Mouse (Mus musculus) midbrain, embryonic 14.5 days (tissue): ENCODE results near the gene Cbx7. TPM values are rescaled to one million over a fixed set of nuclear protein-coding genes. Genes with fewer than 3 reads are reported as not detected.

ENCODE experiments used
- ATAC-seq: fragments of 200-750 bp; cut with Nextera tagmentation; 2 replicates; pipeline ENCODE4 v1.8.0; 2017; ENCODE audit warnings: moderate number of reproducible peaks, moderate library complexity; ENCODE audit not compliant: low FRiP score, low TSS enrichment
- DNase-seq: peaks from one replicate; pipeline ENCODE4 v3.0.0-alpha.2; 2015
- H3K27ac ChIP-seq: fragments of 300-500 bp; sonication (generic); replicated peaks from 2 replicates; pipeline ENCODE4 v1.5.1; 2014; ENCODE audit warnings: mild to moderate bottlenecking, low read depth, low read length, moderate library complexity
- H3K27me3 ChIP-seq: fragments of 300-500 bp; sonication (generic); 2 replicates; pipeline ENCODE4 v1.6.1; 2014; ENCODE audit warnings: low read length, control low read depth, mixed read lengths; ENCODE audit not compliant: control insufficient read depth, insufficient read depth
- H3K36me3 ChIP-seq: fragments of 300-500 bp; sonication (generic); 2 replicates; pipeline ENCODE4 v1.6.1; 2014; ENCODE audit warnings: low read length, control low read depth; ENCODE audit not compliant: control insufficient read depth, insufficient read depth
- H3K4me1 ChIP-seq: fragments of 300-500 bp; sonication (generic); 2 replicates; pipeline ENCODE4 v1.6.1; 2014; ENCODE audit warnings: mild to moderate bottlenecking, antibody characterized with exemption, low read length, control low read depth; ENCODE audit not compliant: control insufficient read depth, insufficient read depth
- H3K4me2 ChIP-seq: fragments of 300-500 bp; sonication (generic); 2 replicates; pipeline ENCODE4 v1.6.1; 2014; ENCODE audit warnings: mild to moderate bottlenecking, low read length, moderate library complexity
- H3K4me3 ChIP-seq: fragments of 300-500 bp; sonication (generic); replicated peaks from 2 replicates; pipeline ENCODE4 v1.5.1; 2014; ENCODE audit warnings: low read depth, low read length
- H3K9ac ChIP-seq: fragments of 300-500 bp; sonication (generic); replicated peaks from 2 replicates; pipeline ENCODE4 v1.6.1; 2014; ENCODE audit warnings: mild to moderate bottlenecking, low read length, moderate library complexity
- H3K9me3 ChIP-seq: fragments of 300-500 bp; sonication (generic); 2 replicates; pipeline ENCODE4 v1.6.1; 2016; ENCODE audit warnings: low read length, control low read depth, mixed read lengths; ENCODE audit not compliant: control insufficient read depth
- WGBS: fragments of 180-500 bp; shearing (Covaris S2); extraction: QIAGEN DNeasy Blood & Tissue Kit; methylation state at CpG from one replicate; pipeline ENCODE4 v1.1.7; 2014; 5-methylcytosine and 5-hydroxymethylcytosine counted together
- polyA plus RNA-seq: library from polyadenylated mRNA; unstranded; fragments of >200 nt; fragmentation: Nextera tagmentation; extraction: Ambion mirVana; gene quantifications from 2 replicates; pipeline ENCODE4 v1.2.1, GENCODE M21; 2014

The Cbx7 gene
- polyA plus RNA-seq, 1 experiment from 2014 or later = 4.4 TPM

GRCm38 (mm10) chr15:79986182-79986581 is 15.3 kb upstream of the Cbx7 start:
- no peaks in the 10 kb centered on the region for H3K36me3 ChIP-seq
- H3K4me2 ChIP-seq = no peak overlapping the region
- no peak overlapping the region for H3K27ac ChIP-seq
- WGBS = 79% methylated on average over 8 of the region's 8 CpGs
- H3K4me3 ChIP-seq = no peak overlapping the region
- no peaks in the 10 kb centered on the region for H3K27me3 ChIP-seq
- no peak overlapping the region for H3K9ac ChIP-seq
- no peaks in the 10 kb centered on the region for H3K9me3 ChIP-seq
- ATAC-seq = no peak
- no peaks in the 10 kb centered on the region for H3K4me1 ChIP-seq
- no peak for DNase-seq

DNA sequence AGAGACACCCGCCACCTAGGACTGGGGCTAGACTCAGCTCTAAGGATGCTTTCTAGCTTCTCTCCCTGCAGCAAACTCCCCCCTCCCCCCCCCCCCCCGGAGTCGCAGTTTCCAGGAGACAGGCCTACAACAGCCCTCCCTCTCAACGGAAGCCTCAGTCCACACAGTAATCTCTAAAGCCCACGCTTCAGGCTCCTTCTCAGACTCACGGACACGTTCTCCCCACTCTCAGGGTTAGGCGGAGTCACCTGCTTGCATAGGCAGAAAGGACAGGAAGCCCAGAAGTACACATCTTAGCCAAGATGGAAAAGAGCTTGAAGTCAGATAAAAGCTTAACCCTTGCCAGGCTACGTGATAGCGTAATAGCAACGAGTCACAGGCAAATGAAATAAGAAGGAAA is 14.6 kb upstream of the Cbx7 start:
- Histone ChIP-seq H3K36me3 (no peaks in the 10 kb centered on the region), H3K27ac (no peak overlapping the region), H3K9ac (no peak overlapping the region), H3K4me2 (no peak overlapping the region), H3K4me1 (no peaks in the 10 kb centered on the region), H3K4me3 (no peak overlapping the region), H3K27me3 (no peaks in the 10 kb centered on the region), H3K9me3 (no peaks in the 10 kb centered on the region)
- DNase-seq (no peak), ATAC-seq (no peak)
- 64% methylated on average over 11 of the region's 11 CpGs for WGBS

DNA sequence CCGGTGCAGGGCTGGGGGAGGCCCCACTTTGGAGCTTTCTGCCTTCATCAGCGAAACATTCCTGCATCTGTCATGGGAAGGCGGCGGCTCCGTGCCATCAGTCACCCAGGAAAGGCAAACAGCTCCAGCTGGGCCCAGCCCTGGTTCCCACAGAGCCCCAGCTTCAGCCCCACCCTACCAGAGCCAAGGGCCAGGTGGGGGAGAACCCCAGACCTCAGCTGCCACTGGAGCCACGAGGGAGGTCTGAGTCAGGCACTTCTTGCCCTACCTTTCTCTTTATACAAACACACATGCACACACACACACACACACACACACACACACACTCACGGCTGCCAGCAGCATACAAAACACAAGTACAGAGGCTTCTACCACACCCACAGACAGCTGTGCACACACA is 13.2 kb upstream of the Cbx7 start:
- no peak overlapping the region for H3K9ac ChIP-seq
- DNase-seq (no peak), ATAC-seq (no peak)
- H3K4me1 ChIP-seq = no peaks in the 10 kb centered on the region
- H3K4me3 ChIP-seq = no peak overlapping the region
- no peak overlapping the region for H3K27ac ChIP-seq
- H3K4me2 ChIP-seq = no peak overlapping the region
- WGBS = 67% methylated on average over 7 of the region's 7 CpGs
- no peaks in the 10 kb centered on the region for H3K9me3 ChIP-seq
- H3K36me3 ChIP-seq = no peaks in the 10 kb centered on the region
- no peaks in the 10 kb centered on the region for H3K27me3 ChIP-seq

GRCm38 (mm10) chr15:79980716-79981115 is 9.8 kb upstream of the Cbx7 start:
- 89% methylated on average over 11 of the region's 11 CpGs for WGBS
- H3K36me3 ChIP-seq = no peaks in the 10 kb centered on the region
- no peaks in the 10 kb centered on the region for H3K4me1 ChIP-seq
- DNase-seq = no peak
- H3K27me3 ChIP-seq = no peaks in the 10 kb centered on the region
- no peak overlapping the region for H3K4me3 ChIP-seq
- no peaks in the 10 kb centered on the region for H3K9me3 ChIP-seq
- H3K27ac ChIP-seq = no peak overlapping the region
- H3K9ac ChIP-seq = no peak overlapping the region
- no peak for ATAC-seq
- H3K4me2 ChIP-seq = no peak overlapping the region

DNA sequence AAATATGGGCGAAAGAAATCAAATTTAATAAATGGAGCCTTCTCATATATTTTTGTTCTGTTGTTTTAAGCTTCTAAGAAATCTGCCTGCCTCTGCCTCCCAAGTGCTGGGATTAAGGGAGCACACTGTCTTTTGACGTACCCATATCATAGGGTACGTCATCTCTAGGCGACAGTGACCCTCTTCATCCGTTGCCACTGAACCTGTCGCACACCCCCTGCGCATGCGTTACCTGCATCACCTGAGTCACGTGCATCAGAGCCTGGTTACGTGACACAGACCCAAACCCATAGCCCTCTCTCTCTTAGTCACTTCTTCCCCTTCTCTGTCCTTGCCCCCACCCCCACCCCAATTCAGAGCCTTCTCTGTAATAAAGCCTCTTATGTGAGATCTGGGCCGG is 1.3 kb upstream of the Cbx7 start:
- Histone ChIP-seq H3K27ac (no peak overlapping the region), H3K4me2 (no peak overlapping the region), H3K9ac (no peak overlapping the region), H3K4me3 (no peak overlapping the region), H3K36me3 (no peaks in the 10 kb centered on the region), H3K27me3 (no peaks in the 10 kb centered on the region), H3K4me1 (no peaks in the 10 kb centered on the region), H3K9me3 (no peaks in the 10 kb centered on the region)
- ATAC-seq = no peak
- DNase-seq = no peak
- WGBS = 95% methylated on average over 11 of the region's 11 CpGs

DNA sequence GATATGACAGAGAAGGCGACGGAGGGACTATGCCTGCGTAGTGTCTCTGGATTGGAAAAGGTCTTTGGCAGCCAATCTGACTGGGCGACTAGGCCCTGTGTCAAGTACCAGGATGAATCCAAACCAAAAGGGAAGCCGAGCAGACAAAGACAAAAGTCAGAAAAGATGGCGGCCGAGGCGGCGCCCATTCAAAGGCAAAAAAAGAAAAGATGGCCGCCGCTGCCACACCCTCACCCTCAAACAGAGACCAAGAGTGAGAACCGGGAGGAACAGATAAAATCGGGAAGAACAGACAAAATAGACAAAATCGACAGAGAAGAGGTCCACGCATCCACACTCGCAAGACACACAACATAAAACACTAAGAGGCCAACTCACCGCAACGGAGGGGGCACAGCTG is 428 bp downstream of the Cbx7 start:
- no peaks in the 10 kb centered on the region for H3K27me3 ChIP-seq
- WGBS = 98% methylated on average over 18 of the region's 18 CpGs
- H3K36me3 ChIP-seq = no peaks in the 10 kb centered on the region
- H3K27ac ChIP-seq = no peak overlapping the region
- H3K4me1 ChIP-seq = no peaks in the 10 kb centered on the region
- no peak overlapping the region for H3K9ac ChIP-seq
- ATAC-seq = no peak
- no peak overlapping the region for H3K4me2 ChIP-seq
- no peaks in the 10 kb centered on the region for H3K9me3 ChIP-seq
- no peak overlapping the region for H3K4me3 ChIP-seq
- no peak for DNase-seq

- Histone ChIP-seq H3K36me3 (no peaks in the 10 kb centered on the region), H3K4me3 (no peak overlapping the region), H3K4me2 (no peak overlapping the region), H3K27me3 (no peaks in the 10 kb centered on the region), H3K27ac (no peak overlapping the region), H3K4me1 (no peaks in the 10 kb centered on the region), H3K9me3 (no peaks in the 10 kb centered on the region), H3K9ac (no peak overlapping the region)
- DNase-seq = no peak
- WGBS = 81% methylated on average over 6 of the region's 6 CpGs
- no peak for ATAC-seq
Measured at GRCm38 (mm10) chr15:79967346-79967745, 3.6 kb downstream of the Cbx7 start.

DNA sequence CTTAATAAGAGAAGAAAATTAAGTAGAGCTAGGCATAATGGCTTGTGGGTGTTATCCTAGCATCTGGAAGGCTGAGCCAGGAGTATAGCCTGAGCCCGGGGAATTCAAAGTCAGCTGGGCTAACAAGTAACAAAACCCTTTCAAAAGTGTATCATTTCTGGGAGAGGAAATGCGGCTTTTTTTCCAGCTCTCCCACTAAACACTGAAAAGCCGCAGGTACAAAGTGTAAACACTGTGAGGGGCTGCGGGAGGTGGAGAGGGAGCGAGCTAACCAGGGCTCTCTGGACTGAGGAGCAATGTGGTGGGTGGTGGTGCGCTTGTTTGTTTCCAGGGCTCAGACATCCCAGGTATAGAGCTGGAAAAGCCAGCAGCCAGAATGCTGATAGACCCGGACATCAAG is 6.5 kb downstream of the Cbx7 start:
- Histone ChIP-seq H3K4me3 (no peak overlapping the region), H3K9me3 (no peaks in the 10 kb centered on the region), H3K9ac (no peak overlapping the region), H3K27me3 (no peaks in the 10 kb centered on the region), H3K36me3 (no peaks in the 10 kb centered on the region), H3K27ac (no peak overlapping the region), H3K4me1 (no peaks in the 10 kb centered on the region), H3K4me2 (no peak overlapping the region)
- DNase-seq (no peak), ATAC-seq (no peak)
- WGBS = 93% methylated on average over 7 of the region's 7 CpGs

- Histone ChIP-seq H3K4me2 (no peak overlapping the region), H3K36me3 (no peaks in the 10 kb centered on the region), H3K27ac (no peak overlapping the region), H3K4me3 (no peak overlapping the region), H3K9me3 (no peaks in the 10 kb centered on the region), H3K9ac (no peak overlapping the region), H3K27me3 (no peaks in the 10 kb centered on the region), H3K4me1 (no peaks in the 10 kb centered on the region)
- ATAC-seq (no peak), DNase-seq (no peak)
- WGBS = 64% methylated on average over 18 of the region's 18 CpGs
Measured at GRCm38 (mm10) chr15:79962661-79963060, 8.3 kb downstream of the Cbx7 start.
